Mouse (Mus musculus) heart, embryonic 16.5 days (tissue): ENCODE measurements around the gene Cd2. TPM values are rescaled to one million over a fixed set of nuclear protein-coding genes. Genes with fewer than 3 reads are reported as not detected.

Source experiments
- ATAC-seq: fragments of 200-750 bp; cut with Nextera tagmentation; replicated peaks from 2 replicates; pipeline ENCODE4 v1.8.0; 2017; ENCODE audit warnings: moderate number of reproducible peaks; ENCODE audit not compliant: insufficient read depth, low FRiP score; ENCODE audit errors: extremely low read depth
- H3K27ac ChIP-seq: fragments of 300-500 bp; sonication (generic); 2 replicates; pipeline ENCODE4 v1.5.1; 2014; ENCODE audit warnings: mild to moderate bottlenecking, low read length, control low read depth, moderate library complexity
- H3K27me3 ChIP-seq: fragments of 300-500 bp; sonication (generic); 2 replicates; pipeline ENCODE4 v1.6.1; 2014; ENCODE audit warnings: low read length, mixed read lengths; ENCODE audit not compliant: control insufficient read depth, insufficient read depth
- H3K36me3 ChIP-seq: fragments of 300-500 bp; sonication (generic); 2 replicates; pipeline ENCODE4 v1.6.1; 2014; ENCODE audit not compliant: control insufficient read depth, insufficient read depth
- H3K4me1 ChIP-seq: fragments of 300-500 bp; sonication (generic); 2 replicates; pipeline ENCODE4 v1.6.1; 2014; ENCODE audit warnings: low read length, mixed read lengths; ENCODE audit not compliant: control insufficient read depth, insufficient read depth
- H3K4me2 ChIP-seq: fragments of 300-500 bp; sonication (generic); 2 replicates; pipeline ENCODE4 v1.6.1; 2014; ENCODE audit warnings: low read depth, mild to moderate bottlenecking, control low read depth, low read length
- H3K4me3 ChIP-seq: fragments of 300-500 bp; sonication (generic); 2 replicates; pipeline ENCODE4 v1.5.1; 2014; ENCODE audit warnings: mild to moderate bottlenecking, control low read depth, low read length
- H3K9ac ChIP-seq: fragments of 300-500 bp; sonication (generic); 2 replicates; pipeline ENCODE4 v1.6.1; 2014; ENCODE audit warnings: low read length, control low read depth
- H3K9me3 ChIP-seq: fragments of 300-500 bp; sonication (generic); replicated peaks from 2 replicates; pipeline ENCODE4 v1.6.1; 2016; ENCODE audit warnings: low read length; ENCODE audit not compliant: control insufficient read depth
- WGBS: fragments of 180-500 bp; shearing (Covaris S2); extraction: QIAGEN DNeasy Blood & Tissue Kit; methylation state at CpG from one replicate; pipeline ENCODE4 v1.1.7; 2014; 5-methylcytosine and 5-hydroxymethylcytosine counted together
- polyA plus RNA-seq: library from polyadenylated mRNA; unstranded; fragments of >200 nt; fragmentation: Nextera tagmentation; extraction: Ambion mirVana; gene quantifications from 2 replicates; pipeline ENCODE4 v1.2.1, GENCODE M21; 2015

Cd2 gene
- polyA plus RNA-seq, 1 experiment from 2014 or later, result 7.8 TPM

DNA sequence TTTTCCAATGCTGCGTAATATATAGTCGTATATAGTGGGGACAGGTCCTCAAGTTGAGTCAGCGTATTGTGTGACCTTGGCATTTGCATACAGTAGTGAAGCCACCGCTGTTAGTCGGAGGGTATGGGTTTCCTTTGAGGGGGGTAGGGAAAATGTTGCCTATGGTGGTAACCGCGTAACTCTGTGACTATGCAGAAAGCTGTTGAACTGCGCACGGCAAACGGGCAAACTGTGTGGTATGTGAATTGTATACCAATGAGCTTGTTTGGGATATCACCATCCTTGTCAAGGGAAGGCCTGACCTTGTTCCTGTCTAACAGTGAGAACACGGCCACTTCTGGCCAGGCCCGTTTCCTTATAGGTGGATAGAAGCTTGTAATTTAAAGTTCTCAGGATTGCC is 1.9 kb downstream of the Cd2 start:
- Histone ChIP-seq H3K9me3 (no peaks in the 10 kb centered on the region), H3K36me3 (no peaks in the 10 kb centered on the region), H3K4me1 (peaks cover 6% of the 10 kb centered on the region), H3K4me3 (no peak overlapping the region), H3K9ac (no peak overlapping the region), H3K4me2 (no peak overlapping the region), H3K27ac (no peak overlapping the region), H3K27me3 (no peaks in the 10 kb centered on the region)
- ATAC-seq, result no peak
- WGBS, result 92% methylated on average over 12 of the region's 12 CpGs

DNA sequence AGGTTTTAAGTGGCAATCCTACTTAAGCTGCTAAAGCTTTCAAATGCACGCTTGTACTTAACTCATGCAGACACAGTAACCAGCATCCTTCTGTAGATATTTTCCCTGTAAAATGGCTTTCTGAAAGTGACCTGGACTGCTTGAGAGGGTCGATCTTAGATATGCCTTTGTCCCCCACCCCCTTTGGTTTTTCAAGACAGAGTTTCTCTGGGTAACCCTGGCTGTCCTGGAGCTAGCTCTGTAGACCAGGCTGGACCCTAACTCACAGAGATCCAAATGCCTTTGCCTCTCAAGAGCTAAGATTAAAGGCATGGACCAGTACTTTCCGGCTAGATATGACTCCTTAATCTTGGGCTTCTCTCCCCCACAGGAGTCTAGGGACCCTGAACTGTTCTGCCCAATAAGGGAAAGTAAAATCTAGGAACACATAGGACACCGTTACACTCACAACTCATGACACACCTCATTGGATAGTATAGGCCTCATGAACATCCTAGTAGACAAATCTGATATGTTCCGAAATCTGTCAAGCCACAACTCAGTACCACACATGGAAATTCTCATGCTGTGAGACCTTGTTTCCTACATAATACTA is 2.6 kb downstream of the Cd2 start:
- Histone ChIP-seq H3K4me3 (no peak overlapping the region), H3K27me3 (no peaks in the 10 kb centered on the region), H3K27ac (no peak overlapping the region), H3K9ac (no peak overlapping the region), H3K9me3 (no peaks in the 10 kb centered on the region), H3K36me3 (no peaks in the 10 kb centered on the region), H3K4me2 (no peak overlapping the region), H3K4me1 (peaks cover 9% of the 10 kb centered on the region)
- 86% methylated on average over 5 of the region's 5 CpGs for WGBS
- ATAC-seq, result no peak

DNA sequence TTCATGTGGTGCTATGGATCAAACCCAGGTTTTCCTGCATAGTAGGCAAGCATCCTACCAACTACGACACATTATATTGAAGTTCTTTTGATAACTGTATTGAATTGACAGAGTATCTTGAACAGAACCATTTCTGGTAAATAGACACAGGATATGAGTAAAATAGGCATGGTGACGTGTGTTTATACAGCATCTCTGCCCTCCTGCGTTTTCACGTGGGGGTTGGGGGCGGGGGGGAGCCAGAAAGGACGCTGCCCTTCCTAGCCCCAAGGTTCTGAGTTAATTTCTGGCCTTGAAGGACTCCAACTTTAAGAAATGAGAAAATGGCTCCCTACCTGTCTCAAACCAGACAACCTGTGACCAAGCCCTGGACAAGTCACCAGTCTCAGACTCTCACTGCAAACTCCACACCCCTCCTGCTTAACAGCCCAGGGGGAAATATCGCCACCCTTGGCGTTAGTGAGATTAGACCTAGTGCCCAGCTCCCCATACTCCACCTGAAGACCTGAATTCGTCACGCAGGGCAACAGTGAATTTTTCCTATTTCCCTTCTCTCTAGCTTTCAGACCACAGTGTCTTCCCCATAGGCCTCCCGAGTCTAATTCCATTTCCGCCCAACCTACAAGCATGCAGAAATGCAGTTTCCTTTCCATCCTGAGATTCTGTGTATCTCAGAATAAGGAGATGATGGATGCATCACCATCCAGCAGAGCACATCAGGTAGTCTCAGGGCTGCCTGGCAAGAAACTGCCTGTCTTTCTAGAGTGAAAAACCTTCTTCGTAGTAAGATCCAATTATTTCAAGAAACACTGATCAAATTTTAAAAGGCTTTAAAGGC is 3.7 kb downstream of the Cd2 start:
- 87% methylated on average over 13 of the region's 13 CpGs for WGBS
- no peak for ATAC-seq
- Histone ChIP-seq H3K9me3 (no peaks in the 10 kb centered on the region), H3K4me3 (no peak overlapping the region), H3K27ac (no peak overlapping the region), H3K9ac (no peak overlapping the region), H3K4me1 (peaks cover 11% of the 10 kb centered on the region), H3K27me3 (no peaks in the 10 kb centered on the region), H3K4me2 (no peak overlapping the region), H3K36me3 (no peaks in the 10 kb centered on the region)

DNA sequence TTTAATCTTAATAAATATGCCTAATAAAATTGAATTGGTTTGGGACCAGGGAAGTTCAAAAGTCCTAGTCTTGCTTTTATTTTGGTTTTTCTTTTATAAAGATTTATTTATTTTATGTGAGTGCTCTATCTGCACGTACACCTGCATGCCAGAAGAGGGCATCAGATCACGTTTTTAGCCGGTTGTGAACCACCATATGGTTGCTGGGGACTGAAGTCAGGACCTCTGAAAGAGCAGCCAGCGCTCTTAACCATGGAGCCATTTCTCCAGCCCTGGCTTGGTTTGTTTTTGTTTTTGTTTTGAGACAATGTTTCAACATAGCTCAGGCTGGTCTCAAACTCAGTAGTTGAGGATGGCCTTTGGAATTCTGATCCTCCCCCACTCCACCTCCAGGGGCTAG is 4.3 kb downstream of the Cd2 start:
- no peaks in the 10 kb centered on the region for H3K27me3 ChIP-seq
- no peak for ATAC-seq
- no peak overlapping the region for H3K4me2 ChIP-seq
- no peaks in the 10 kb centered on the region for H3K36me3 ChIP-seq
- no peaks in the 10 kb centered on the region for H3K9me3 ChIP-seq
- H3K9ac ChIP-seq, result no peak overlapping the region
- WGBS, result 74% methylated on average over 4 of the region's 4 CpGs
- peaks cover 11% of the 10 kb centered on the region for H3K4me1 ChIP-seq
- H3K4me3 ChIP-seq, result no peak overlapping the region
- no peak overlapping the region for H3K27ac ChIP-seq

DNA sequence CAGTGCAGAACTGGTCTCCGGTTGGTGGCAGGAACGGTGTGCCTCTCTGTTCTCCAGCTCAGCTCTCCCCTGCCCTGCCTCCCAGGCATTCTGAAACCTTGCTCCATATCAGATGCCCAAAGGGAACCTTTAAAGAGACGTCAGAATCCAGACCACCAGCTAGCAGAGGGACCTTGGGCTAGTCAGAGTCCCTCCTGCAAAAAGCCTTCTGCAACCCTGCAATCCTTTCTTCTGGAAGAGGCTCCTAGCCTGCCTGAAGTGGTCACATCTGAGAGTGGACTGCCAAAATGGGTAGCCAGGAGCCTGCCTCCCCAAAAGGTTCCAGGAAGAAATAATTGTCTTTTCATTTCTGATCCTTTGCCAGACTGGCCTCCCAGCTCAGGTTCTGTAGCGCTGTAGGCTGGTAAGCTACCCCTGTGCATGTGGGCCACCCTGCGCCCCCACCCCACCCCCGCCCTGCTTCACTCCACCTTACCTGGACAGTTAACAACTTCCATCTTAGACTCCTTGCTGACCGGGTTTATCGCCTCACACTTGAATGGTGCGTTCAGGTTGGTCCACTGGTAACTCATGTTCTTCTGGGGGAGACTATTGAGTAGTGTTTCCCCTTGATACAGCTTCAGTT is 5.1 kb downstream of the Cd2 start:
- Histone ChIP-seq H3K4me2 (no peak overlapping the region), H3K9ac (no peak overlapping the region), H3K36me3 (no peaks in the 10 kb centered on the region), H3K27me3 (no peaks in the 10 kb centered on the region; the same call in 1 of the 2 replicates), H3K4me3 (no peak overlapping the region), H3K27ac (no peak overlapping the region), H3K9me3 (no peaks in the 10 kb centered on the region), H3K4me1 (peaks cover 11% of the 10 kb centered on the region)
- ATAC-seq, result no peak
- WGBS, result 89% methylated on average over 9 of the region's 9 CpGs

DNA sequence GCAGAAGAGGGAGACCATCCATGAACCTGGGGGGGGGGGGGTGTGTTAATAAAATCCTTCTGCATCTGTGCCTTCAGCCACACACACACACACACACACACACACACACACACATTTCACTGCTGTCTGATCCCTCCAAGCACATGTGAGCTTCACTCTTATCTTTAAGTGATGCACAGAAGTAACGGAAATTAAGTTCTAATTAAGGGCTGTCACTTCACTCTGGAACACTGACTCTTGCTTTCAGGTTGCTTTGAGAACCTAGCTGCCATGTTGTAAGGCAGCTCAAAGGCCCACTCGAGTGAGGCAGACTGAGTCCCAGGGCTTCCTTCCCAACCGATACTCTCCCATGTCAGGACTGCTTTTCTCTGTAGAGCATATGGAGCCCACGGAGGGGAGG is 5.9 kb downstream of the Cd2 start:
- WGBS, result 68% methylated on average over 4 of the region's 4 CpGs
- no peaks in the 10 kb centered on the region for H3K36me3 ChIP-seq
- peaks cover 2% of the 10 kb centered on the region; the same call in 1 of the 2 replicates for H3K27me3 ChIP-seq
- no peak for ATAC-seq
- no peak overlapping the region for H3K27ac ChIP-seq
- H3K9ac ChIP-seq, result no peak overlapping the region
- H3K9me3 ChIP-seq, result no peaks in the 10 kb centered on the region
- H3K4me3 ChIP-seq, result no peak overlapping the region
- H3K4me1 ChIP-seq, result peaks cover 11% of the 10 kb centered on the region
- H3K4me2 ChIP-seq, result no peak overlapping the region

DNA sequence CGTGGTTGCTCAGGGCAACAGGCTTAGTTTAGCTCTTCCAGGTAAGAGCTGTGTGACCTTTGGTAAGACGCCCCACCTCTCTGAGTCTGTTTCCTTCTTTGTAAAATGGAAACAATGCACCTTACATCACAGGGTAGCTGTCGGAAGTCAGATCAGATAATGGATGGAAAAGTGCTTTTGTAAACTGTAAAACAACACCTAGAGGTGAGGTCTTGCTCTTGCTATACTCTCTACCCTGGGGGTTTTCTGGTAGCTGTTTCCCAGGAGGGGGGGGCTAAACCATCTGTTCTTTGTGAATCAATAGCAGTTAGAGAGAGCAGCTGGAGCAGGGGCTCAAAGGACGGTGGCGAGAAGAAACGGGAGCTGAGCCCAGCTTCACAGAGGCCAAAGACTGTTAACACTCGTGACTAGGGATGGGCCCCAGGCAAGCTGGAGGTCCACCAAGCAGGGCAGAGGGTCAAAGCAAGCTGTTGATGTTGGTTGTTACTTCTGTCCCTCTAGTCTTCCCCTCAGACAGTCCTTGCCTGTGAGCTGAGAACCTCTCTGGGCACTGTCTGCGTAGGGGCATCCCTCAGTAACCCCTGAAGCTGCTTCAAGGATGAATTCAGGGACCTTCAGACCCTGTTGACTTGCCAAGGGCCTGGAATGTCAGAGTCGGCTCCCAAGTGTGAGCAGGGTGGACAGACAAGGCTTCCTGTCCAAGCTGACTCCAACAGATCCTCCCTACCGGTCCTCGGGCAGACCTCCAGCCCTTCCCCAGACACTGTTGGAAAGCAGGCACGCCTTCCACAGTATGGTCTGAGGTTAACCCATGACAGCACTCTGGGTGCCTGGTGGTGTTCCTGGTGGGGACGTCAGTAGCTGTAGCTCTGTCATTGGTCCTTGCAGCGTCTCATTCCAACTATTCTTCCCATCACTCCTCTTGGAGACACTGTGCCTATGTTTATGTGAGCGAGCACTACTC is 7.1 kb downstream of the Cd2 start:
- no peaks in the 10 kb centered on the region for H3K36me3 ChIP-seq
- no peak overlapping the region for H3K4me3 ChIP-seq
- H3K27me3 ChIP-seq, result peaks cover 2% of the 10 kb centered on the region; the same call in 1 of the 2 replicates
- peak overlapping the region; percentile 68 for H3K27ac ChIP-seq
- no peaks in the 10 kb centered on the region for H3K9me3 ChIP-seq
- no peak overlapping the region for H3K4me2 ChIP-seq
- ATAC-seq, result peak; percentile 71
- H3K9ac ChIP-seq, result peak overlapping the region; percentile 30; the same call in 1 of the 2 replicates
- 43% methylated on average over 15 of the region's 15 CpGs for WGBS
- H3K4me1 ChIP-seq, result peaks cover 11% of the 10 kb centered on the region

DNA sequence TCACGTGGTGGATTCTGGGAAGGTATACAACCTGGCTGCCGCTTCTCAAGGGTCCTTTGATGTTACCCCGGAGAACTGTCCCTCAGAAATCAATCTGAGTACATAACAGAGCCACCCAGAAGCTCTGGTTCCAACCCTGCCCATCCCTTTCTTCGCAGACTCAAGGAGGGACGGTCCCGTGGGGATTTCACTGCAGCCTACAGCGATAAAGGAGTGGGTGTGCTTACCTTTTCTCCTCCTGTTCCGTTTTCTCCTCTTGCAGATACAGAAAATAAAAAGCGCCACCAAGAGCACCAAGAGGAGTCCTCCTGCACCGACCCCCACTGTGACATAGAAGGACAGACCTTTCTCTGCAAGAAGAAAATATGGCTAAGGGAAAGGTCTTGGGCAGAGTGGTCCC is 8.2 kb downstream of the Cd2 start:
- 73% methylated on average over 10 of the region's 10 CpGs for WGBS
- no peak overlapping the region for H3K4me2 ChIP-seq

More for the DNA sequence above, 8.2 kb downstream of the Cd2 start:
- H3K36me3 ChIP-seq, result no peaks in the 10 kb centered on the region
- peaks cover 2% of the 10 kb centered on the region; the same call in 1 of the 2 replicates for H3K27me3 ChIP-seq
- no peak for ATAC-seq
- H3K27ac ChIP-seq, result no peak overlapping the region
- no peak overlapping the region for H3K9ac ChIP-seq
- peaks cover 11% of the 10 kb centered on the region for H3K4me1 ChIP-seq
- H3K4me3 ChIP-seq, result no peak overlapping the region
- no peaks in the 10 kb centered on the region for H3K9me3 ChIP-seq
